7 mouse cellular contexts compared by ENCODE assay signal in genomic region chr7:67373584-67373960, GRCm38 (mm10). TPM values are rescaled to one million over a fixed set of nuclear protein-coding genes. Genes with fewer than 3 reads are reported as not detected.
DNase-seq lines count a peak whose midpoint lies in the region; ATAC-seq and TF ChIP-seq lines count a peak whose summit lies in the region.

No protein-coding gene starts in this region.

- peak overlapping the region; percentile 81 for H3K4me2 ChIP-seq in lung, postnatal 0 days (replicated peaks; ENCODE audit: low read depth, low read length)
- H3K4me2 ChIP-seq in forebrain, embryonic 11.5 days (ENCODE audit: low read depth, low read length, severe bottlenecking), result peak overlapping the region; percentile 99
- peak overlapping the region; percentile 93 for H3K4me2 ChIP-seq in limb, embryonic 13.5 days (replicated peaks)

- no peak for TF ChIP-seq CTCF in lung, postnatal 0 days (IDR thresholded peaks at IDR 0.05)
- TF ChIP-seq CTCF in small intestine, adult 2 months (IDR thresholded peaks at IDR 0.05; ENCODE audit: extremely low read depth, insufficient read length, insufficient replicate concordance, low read depth, low read length), result no peak

- no peak for TF ChIP-seq EP300 in lung, postnatal 0 days (IDR thresholded peaks at IDR 0.05)

- peak overlapping the region; percentile 98 for H3K27ac ChIP-seq in lung, postnatal 0 days (ENCODE audit: low read length)
- H3K27ac ChIP-seq in forebrain, embryonic 11.5 days (ENCODE audit: low read depth, low read length), result peak overlapping the region; percentile 96
- H3K27ac ChIP-seq in limb, embryonic 13.5 days, result peak overlapping the region; percentile 99
- H3K27ac ChIP-seq in small intestine, adult 2 months (ENCODE audit: insufficient read depth, low read depth, low read length), result peak overlapping the region; percentile 99

- ATAC-seq in lung, postnatal 0 days, result no peak
- ATAC-seq in forebrain, embryonic 11.5 days (replicated peaks; ENCODE audit: low FRiP score), result no peak
- no peak for ATAC-seq in limb, embryonic 13.5 days (ENCODE audit: low FRiP score, low read depth)
- ATAC-seq in megakaryocyte-erythroid progenitor cell, adult 5-6 weeks (replicated peaks; ENCODE audit: low FRiP score, low TSS enrichment, poor library complexity, severe bottlenecking), result no peak

- peak overlapping the region; percentile 92 for H3K4me3 ChIP-seq in lung, postnatal 0 days (ENCODE audit: low read depth, low read length)
- H3K4me3 ChIP-seq in forebrain, embryonic 11.5 days (ENCODE audit: low read depth, low read length), result peak overlapping the region; percentile 90
- peak overlapping the region; percentile 96 for H3K4me3 ChIP-seq in limb, embryonic 13.5 days
- peak overlapping the region; percentile 90 for H3K4me3 ChIP-seq in small intestine, adult 2 months (ENCODE audit: low read depth, low read length)

- H3K9me3 ChIP-seq in lung, postnatal 0 days (ENCODE audit: low read length), result no peaks in the 10 kb centered on the region
- H3K9me3 ChIP-seq in forebrain, embryonic 11.5 days (ENCODE audit: control insufficient read depth, low read length), result no peaks in the 10 kb centered on the region
- no peaks in the 10 kb centered on the region for H3K9me3 ChIP-seq in limb, embryonic 13.5 days

- H3K27me3 ChIP-seq in lung, postnatal 0 days (replicated peaks; ENCODE audit: insufficient read depth, low read length), result no peaks in the 10 kb centered on the region
- no peaks in the 10 kb centered on the region for H3K27me3 ChIP-seq in forebrain, embryonic 11.5 days (ENCODE audit: control insufficient read depth, insufficient read depth, low read length)
- no peaks in the 10 kb centered on the region for H3K27me3 ChIP-seq in limb, embryonic 13.5 days
- no peaks in the 10 kb centered on the region for H3K27me3 ChIP-seq in small intestine, adult 2 months (ENCODE audit: control insufficient read depth, insufficient read depth, low read length)

- no peaks in the 10 kb centered on the region for H3K36me3 ChIP-seq in lung, postnatal 0 days (ENCODE audit: insufficient read depth, low read length)
- H3K36me3 ChIP-seq in forebrain, embryonic 11.5 days (ENCODE audit: control insufficient read depth, insufficient read depth, low read length), result no peaks in the 10 kb centered on the region
- no peaks in the 10 kb centered on the region for H3K36me3 ChIP-seq in limb, embryonic 13.5 days
- no peaks in the 10 kb centered on the region for H3K36me3 ChIP-seq in small intestine, adult 2 months (ENCODE audit: control insufficient read depth, insufficient read depth, low read length)

- no peak for TF ChIP-seq POLR2A in small intestine, adult 2 months (IDR thresholded peaks at IDR 0.05; ENCODE audit: low read depth, low read length)

- H3K9ac ChIP-seq in lung, postnatal 0 days (replicated peaks; ENCODE audit: low read depth), result peak overlapping the region; percentile 98
- peak overlapping the region; percentile 96 for H3K9ac ChIP-seq in forebrain, embryonic 11.5 days (ENCODE audit: low read length)
- peak overlapping the region; percentile 99 for H3K9ac ChIP-seq in limb, embryonic 13.5 days

- peaks cover 11% of the 10 kb centered on the region; the same call in 1 of the 2 replicates for H3K4me1 ChIP-seq in lung, postnatal 0 days (ENCODE audit: insufficient read depth, low read depth, low read length)
- H3K4me1 ChIP-seq in forebrain, embryonic 11.5 days (replicated peaks; ENCODE audit: control insufficient read depth, insufficient read depth, low read length), result no peaks in the 10 kb centered on the region; the same call in 1 of the 2 replicates
- peaks cover 22% of the 10 kb centered on the region for H3K4me1 ChIP-seq in limb, embryonic 13.5 days
- H3K4me1 ChIP-seq in small intestine, adult 2 months (ENCODE audit: control insufficient read depth, insufficient read depth, insufficient read length, low read length), result 0 out of 2 replicates have a peak, but pooled peaks cover 3% of the 10 kb centered on the region

- DNase-seq in lung, postnatal 0 days (ENCODE audit: low spot score), result no peak
- DNase-seq in lung, adult 18-20 months, result no peak
- no peak for DNase-seq in forebrain, embryonic 11.5 days (ENCODE audit: low spot score)
- no peak for DNase-seq in urinary bladder, postnatal 25 days (ENCODE audit: low spot score)

- 25% methylated on average over 6 of the region's 6 CpGs for WGBS in lung, postnatal 0 days
- WGBS in forebrain, embryonic 11.5 days, result 25% methylated on average over 6 of the region's 6 CpGs
- WGBS in limb, embryonic 13.5 days, result 30% methylated on average over 6 of the region's 6 CpGs
- WGBS in small intestine, adult 2 months, result 34% methylated on average over 6 of the region's 6 CpGs

RNA-seq across cellular contexts. Expression of gene Mef2a, which starts 0.9 kb away (rescaled TPM):
- 59.4 and 73.6 TPM in 2 replicates for polyA plus RNA-seq in lung, postnatal 0 days (2015; fragmentation: Nextera tagmentation; extraction: Ambion mirVana)
- 23.6 and 25.9 TPM in 2 replicates for polyA plus RNA-seq in forebrain, embryonic 11.5 days (2014; fragmentation: Nextera tagmentation; extraction: Ambion mirVana)
- polyA plus RNA-seq in limb, embryonic 13.5 days (2015; fragmentation: Nextera tagmentation; extraction: Ambion mirVana), result 40.2 and 40.6 TPM in 2 replicates
- 6.6 and 16.0 TPM in 2 replicates for polyA plus RNA-seq in small intestine, adult 2 months (2012; rRNA removed)
- 19.9 and 22.5 TPM in 2 replicates for total RNA-seq in megakaryocyte-erythroid progenitor cell, adult 5-6 weeks (2014; fragmentation: Nextera tagmentation)
- 19.0 and 22.7 TPM in 2 replicates for total RNA-seq in megakaryocyte-erythroid progenitor cell, adult 5-6 weeks (2017)
